Mouse (Mus musculus) hindbrain, embryonic 10.5 days (tissue): ENCODE measurements at regions not wholly inside any gene's neighbourhood (a gene's known extent, or its start where the extent isn't known, plus 50 kb on each side); places are given as distances from the start of the nearest gene placed in this dataset.

Experiments used
- DNase-seq: peaks from one replicate; pipeline ENCODE4 v3.0.0-alpha.2; 2017; ENCODE audit warnings: low spot score
- H3K27ac ChIP-seq: fragments of 300-500 bp; sonication (generic); 2 replicates; pipeline ENCODE4 v1.5.1; 2016; ENCODE audit warnings: mild to moderate bottlenecking, moderate library complexity
- H3K27me3 ChIP-seq: fragments of 300-500 bp; sonication (generic); 2 replicates; pipeline ENCODE4 v1.6.1; 2016; ENCODE audit warnings: mild to moderate bottlenecking; ENCODE audit not compliant: poor library complexity, insufficient read depth, severe bottlenecking
- H3K36me3 ChIP-seq: fragments of 300-500 bp; sonication (generic); 2 replicates; pipeline ENCODE4 v1.6.1; 2016; ENCODE audit warnings: mild to moderate bottlenecking, moderate library complexity
- H3K4me1 ChIP-seq: fragments of 300-500 bp; sonication (generic); replicated peaks from 2 replicates; pipeline ENCODE4 v1.6.1; 2016; ENCODE audit warnings: mild to moderate bottlenecking
- H3K4me3 ChIP-seq: fragments of 300-500 bp; sonication (generic); 2 replicates; pipeline ENCODE4 v1.5.1; 2016; ENCODE audit warnings: mild to moderate bottlenecking, moderate library complexity
- H3K9me3 ChIP-seq: fragments of 300-500 bp; sonication (generic); 2 replicates; pipeline ENCODE4 v1.6.1; 2016; ENCODE audit warnings: mild to moderate bottlenecking, moderate library complexity
- WGBS: fragments of 180-500 bp; shearing (Covaris S2); methylation state at CpG from one replicate; pipeline ENCODE4 v1.1.7; 2016; 5-methylcytosine and 5-hydroxymethylcytosine counted together

- Histone ChIP-seq H3K27me3 (no peaks in the 10 kb centered on the region), H3K27ac (no peak overlapping the region), H3K4me3 (no peak overlapping the region), H3K4me1 (peaks cover 26% of the 10 kb centered on the region), H3K36me3 (no peaks in the 10 kb centered on the region), H3K9me3 (no peaks in the 10 kb centered on the region)
- DNase-seq, result no peak
- 72% methylated on average over 12 of the region's 12 CpGs for WGBS
These were observed 144.2 kb upstream of the Igsf21 start for GRCm38 (mm10) chr4:140390684-140391234.

GRCm38 (mm10) chr4:140385686-140386085 is 139.1 kb upstream of the Igsf21 start:
- Histone ChIP-seq H3K36me3 (no peaks in the 10 kb centered on the region), H3K4me1 (peaks cover 29% of the 10 kb centered on the region), H3K4me3 (no peak overlapping the region), H3K27me3 (no peaks in the 10 kb centered on the region), H3K27ac (no peak overlapping the region), H3K9me3 (no peaks in the 10 kb centered on the region)
- DNase-seq, result no peak
- 57% methylated on average over 6 of the region's 6 CpGs for WGBS

DNA sequence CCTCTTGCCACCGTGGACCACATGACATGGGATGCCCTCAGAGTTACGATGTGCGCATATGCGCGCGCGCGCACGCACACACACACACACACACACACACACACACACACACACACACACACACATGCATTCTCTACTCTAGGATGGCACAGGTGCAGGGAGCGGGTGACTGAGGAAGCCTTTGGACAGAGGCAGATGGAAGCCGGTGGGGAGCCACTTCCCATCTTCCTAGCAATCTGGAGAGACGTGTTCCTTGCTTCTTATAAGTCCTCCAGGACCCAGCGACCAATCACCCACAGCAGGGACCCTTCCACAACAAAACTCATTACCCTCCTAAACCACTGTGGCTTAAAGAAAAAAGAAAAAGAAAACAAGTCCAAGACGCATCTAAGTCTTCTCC is 138.6 kb upstream of the Igsf21 start:
- no peaks in the 10 kb centered on the region for H3K36me3 ChIP-seq
- WGBS, result 87% methylated on average over 14 of the region's 14 CpGs
- no peak for DNase-seq

DNA sequence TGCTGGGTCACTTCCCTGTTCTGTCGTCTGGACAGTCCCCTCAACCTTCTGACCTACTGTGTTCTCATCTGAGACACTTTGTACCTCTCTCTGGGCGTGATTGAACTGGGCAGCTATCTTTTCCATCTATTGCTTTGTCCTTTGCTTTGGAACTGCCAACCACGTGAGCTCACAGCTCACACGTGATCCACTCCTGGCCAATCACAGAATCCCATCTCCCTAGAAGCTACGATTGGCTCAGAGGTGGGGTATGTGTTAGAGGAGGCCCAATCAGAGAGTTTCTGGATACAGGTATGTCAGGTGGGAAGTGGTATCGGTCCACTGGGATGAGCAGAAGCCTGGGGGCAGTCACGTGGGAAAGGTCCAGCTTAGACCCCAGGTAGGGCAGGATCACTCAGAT is 137.0 kb upstream of the Igsf21 start:
- Histone ChIP-seq H3K27ac (no peak overlapping the region), H3K4me1 (peaks cover 33% of the 10 kb centered on the region), H3K27me3 (peaks cover 7% of the 10 kb centered on the region), H3K9me3 (no peaks in the 10 kb centered on the region; the same call in 1 of the 2 replicates), H3K4me3 (no peak overlapping the region), H3K36me3 (no peaks in the 10 kb centered on the region)
- DNase-seq, result no peak
- 82% methylated on average over 7 of the region's 7 CpGs for WGBS

More for the DNA sequence above, 138.6 kb upstream of the Igsf21 start:
- H3K9me3 ChIP-seq, result no peaks in the 10 kb centered on the region; the same call in 1 of the 2 replicates
- no peak overlapping the region for H3K4me3 ChIP-seq
- no peak overlapping the region for H3K27ac ChIP-seq
- peaks cover 4% of the 10 kb centered on the region for H3K27me3 ChIP-seq
- H3K4me1 ChIP-seq, result peaks cover 33% of the 10 kb centered on the region

DNA sequence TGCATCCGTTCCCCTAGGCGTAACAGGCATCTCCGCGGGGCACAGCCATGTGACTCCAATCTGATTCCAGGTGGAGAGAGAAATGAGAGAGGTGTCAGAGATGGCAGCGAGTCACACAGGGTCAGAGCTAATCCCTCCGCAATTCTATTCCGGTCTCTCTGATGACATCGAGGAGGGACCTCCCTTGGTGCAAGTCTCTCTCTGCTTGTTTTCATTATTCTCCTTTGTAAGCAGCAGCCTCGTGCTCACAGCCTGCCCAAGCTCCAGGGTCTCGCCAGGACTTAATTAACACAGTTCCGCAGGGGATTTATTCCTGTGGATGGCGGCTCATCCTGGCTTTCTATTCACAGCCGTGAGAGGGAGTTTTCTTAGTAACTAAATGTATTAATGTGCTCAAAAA is 134.1 kb upstream of the Igsf21 start:
- no peaks in the 10 kb centered on the region for H3K36me3 ChIP-seq
- no peak overlapping the region for H3K27ac ChIP-seq
- no peak overlapping the region for H3K4me3 ChIP-seq
- peaks cover 15% of the 10 kb centered on the region for H3K4me1 ChIP-seq
- DNase-seq, result no peak
- H3K27me3 ChIP-seq, result peaks cover 7% of the 10 kb centered on the region
- WGBS, result 17% methylated on average over 13 of the region's 13 CpGs
- no peaks in the 10 kb centered on the region; the same call in 1 of the 2 replicates for H3K9me3 ChIP-seq

DNA sequence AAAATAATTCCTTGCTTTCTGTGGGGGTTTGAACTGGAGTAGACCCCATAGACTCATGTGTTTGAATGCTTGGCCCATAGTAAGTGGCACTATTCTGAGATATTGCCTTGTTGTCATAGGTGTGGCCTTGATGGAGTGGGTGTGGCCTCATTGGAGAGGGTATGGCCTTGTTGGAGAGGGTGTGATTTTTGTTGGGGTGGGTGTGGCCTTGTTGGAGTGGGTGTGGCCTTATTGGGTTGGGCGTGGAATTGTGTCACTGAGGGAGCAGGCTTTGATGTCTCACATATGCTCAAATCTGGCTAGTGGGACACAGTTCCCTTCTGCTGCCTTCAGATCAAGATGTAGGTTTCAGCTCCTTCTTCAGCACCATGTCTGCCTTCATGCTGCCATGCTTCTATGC is 131.4 kb upstream of the Igsf21 start:
- DNase-seq, result no peak
- Histone ChIP-seq H3K9me3 (no peaks in the 10 kb centered on the region; the same call in 1 of the 2 replicates), H3K27me3 (peaks cover 7% of the 10 kb centered on the region), H3K27ac (no peak overlapping the region), H3K4me3 (no peak overlapping the region), H3K4me1 (peaks cover 11% of the 10 kb centered on the region), H3K36me3 (no peaks in the 10 kb centered on the region)
- 79% methylated on average over 1 of the region's 1 CpGs for WGBS

- no peak overlapping the region for H3K4me3 ChIP-seq
- peaks cover 5% of the 10 kb centered on the region; the same call in 1 of the 2 replicates for H3K27me3 ChIP-seq
- H3K9me3 ChIP-seq, result no peaks in the 10 kb centered on the region
- H3K36me3 ChIP-seq, result no peaks in the 10 kb centered on the region
- H3K27ac ChIP-seq, result no peak overlapping the region
- 46% methylated on average over 11 of the region's 11 CpGs for WGBS
- H3K4me1 ChIP-seq, result no peaks in the 10 kb centered on the region
- DNase-seq, result peak; percentile 36
These were observed 126.2 kb upstream of the Igsf21 start for GRCm38 (mm10) chr4:140372586-140373325.

- DNase-seq, result no peak
- Histone ChIP-seq H3K27ac (no peak overlapping the region), H3K27me3 (peaks cover 5% of the 10 kb centered on the region; the same call in 1 of the 2 replicates), H3K9me3 (no peaks in the 10 kb centered on the region), H3K36me3 (no peaks in the 10 kb centered on the region), H3K4me3 (no peak overlapping the region), H3K4me1 (no peaks in the 10 kb centered on the region)
- WGBS, result 90% methylated on average over 20 of the region's 20 CpGs
These were observed 125.0 kb upstream of the Igsf21 start for GRCm38 (mm10) chr4:140371426-140372213.

- WGBS, result 56% methylated on average over 8 of the region's 8 CpGs
- DNase-seq, result no peak
These were observed 120.5 kb upstream of the Igsf21 start for GRCm38 (mm10) chr4:140366975-140367680.

DNA sequence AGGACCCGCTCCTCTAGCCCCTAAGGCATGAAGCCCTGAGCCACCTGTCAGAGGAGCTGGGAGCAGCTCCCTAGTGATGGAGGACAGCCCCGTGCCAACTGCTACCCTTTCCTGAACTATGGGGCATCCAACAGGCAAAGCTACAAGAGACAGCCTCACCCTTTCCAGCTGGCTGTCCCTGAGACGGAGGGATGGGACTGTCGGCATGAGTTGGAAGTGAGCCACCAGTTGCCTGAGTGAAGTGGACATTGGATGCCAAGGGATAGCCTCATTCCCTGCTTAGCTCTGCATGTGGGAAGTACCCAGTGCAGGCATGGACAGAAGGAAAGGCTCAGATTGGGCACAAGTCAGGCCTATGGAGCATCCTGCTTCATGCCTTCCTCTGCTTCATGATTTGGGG is 112.3 kb upstream of the Igsf21 start:
- H3K4me3 ChIP-seq, result no peak overlapping the region
- WGBS, result 94% methylated on average over 4 of the region's 4 CpGs
- no peaks in the 10 kb centered on the region for H3K36me3 ChIP-seq
- H3K27ac ChIP-seq, result no peak overlapping the region
- DNase-seq, result no peak
- H3K9me3 ChIP-seq, result no peaks in the 10 kb centered on the region
- peaks cover 11% of the 10 kb centered on the region for H3K4me1 ChIP-seq
- H3K27me3 ChIP-seq, result no peaks in the 10 kb centered on the region

More at GRCm38 (mm10) chr4:140366975-140367680, 120.5 kb upstream of the Igsf21 start:
- H3K4me1 ChIP-seq, result peaks cover 17% of the 10 kb centered on the region
- no peak overlapping the region for H3K4me3 ChIP-seq
- H3K36me3 ChIP-seq, result no peaks in the 10 kb centered on the region
- no peak overlapping the region for H3K27ac ChIP-seq
- peaks cover 3% of the 10 kb centered on the region; the same call in 1 of the 2 replicates for H3K27me3 ChIP-seq
- no peaks in the 10 kb centered on the region for H3K9me3 ChIP-seq

DNA sequence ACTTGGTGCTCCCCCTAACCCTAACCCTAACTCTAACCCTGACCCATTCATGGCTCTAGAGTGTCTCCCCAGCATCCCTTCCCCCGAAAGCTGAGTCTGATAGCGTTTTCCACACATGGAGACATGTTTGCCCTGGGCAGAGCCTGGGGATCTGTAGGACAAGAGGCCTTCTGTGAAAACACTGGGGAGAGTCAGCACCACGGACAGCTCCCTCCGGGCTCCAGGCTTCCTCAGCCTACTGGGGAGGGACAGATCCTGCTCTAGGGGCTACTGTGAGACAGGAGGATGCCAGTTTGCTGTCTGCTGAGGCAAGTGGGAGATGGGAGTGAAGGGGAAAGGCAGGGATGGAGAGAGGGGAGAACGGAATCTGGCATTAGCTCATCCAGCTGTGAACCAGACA is 111.5 kb upstream of the Igsf21 start:
- 8% methylated on average over 5 of the region's 5 CpGs for WGBS
- peaks cover 8% of the 10 kb centered on the region for H3K4me1 ChIP-seq

GRCm38 (mm10) chr4:140355144-140355550 is 108.6 kb upstream of the Igsf21 start:
- no peak overlapping the region for H3K4me3 ChIP-seq
- no peaks in the 10 kb centered on the region for H3K27me3 ChIP-seq
- H3K27ac ChIP-seq, result no peak overlapping the region
- H3K4me1 ChIP-seq, result no peaks in the 10 kb centered on the region
- DNase-seq, result no peak
- WGBS, result 73% methylated on average over 12 of the region's 12 CpGs
- H3K9me3 ChIP-seq, result no peaks in the 10 kb centered on the region
- no peaks in the 10 kb centered on the region for H3K36me3 ChIP-seq

More for the DNA sequence above, 111.5 kb upstream of the Igsf21 start:
- Histone ChIP-seq H3K9me3 (no peaks in the 10 kb centered on the region), H3K4me3 (no peak overlapping the region), H3K27me3 (no peaks in the 10 kb centered on the region), H3K27ac (no peak overlapping the region), H3K36me3 (no peaks in the 10 kb centered on the region)
- DNase-seq, result peak; percentile 85
